Mouse (Mus musculus): ENCODE results near the gene Arhgef38.

Gene Arhgef38

DNA sequence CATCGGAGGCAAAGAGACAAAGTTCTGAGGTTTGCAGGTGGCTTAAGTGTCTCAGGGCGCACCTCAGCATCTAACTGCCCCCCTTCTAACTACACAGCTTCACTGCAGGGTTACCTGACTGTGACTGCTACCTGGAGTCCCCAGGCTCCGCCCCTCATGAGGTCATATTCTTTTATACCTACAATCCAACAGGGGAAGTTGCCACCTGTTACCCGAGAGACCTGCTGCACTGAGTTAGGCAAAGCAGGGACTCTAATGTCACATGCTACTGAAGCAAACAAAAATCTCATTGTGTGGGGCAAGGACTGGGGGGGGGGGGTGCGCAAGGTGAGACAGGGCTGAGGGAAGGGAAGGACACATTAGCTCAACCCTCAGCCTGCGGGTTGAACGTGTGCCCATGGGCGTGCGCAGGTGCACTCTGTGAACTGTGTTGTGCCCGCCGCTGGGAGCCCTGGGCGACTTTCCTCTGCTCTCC lies at the start of gene Arhgef38:
Gene Arhgef38, minus strand, starts transcription at position 129 of the 475 bp plus-strand sequence.
- DNase-seq (ENCODE audit: low spot score in 2 of 2) = no peak

DNA sequence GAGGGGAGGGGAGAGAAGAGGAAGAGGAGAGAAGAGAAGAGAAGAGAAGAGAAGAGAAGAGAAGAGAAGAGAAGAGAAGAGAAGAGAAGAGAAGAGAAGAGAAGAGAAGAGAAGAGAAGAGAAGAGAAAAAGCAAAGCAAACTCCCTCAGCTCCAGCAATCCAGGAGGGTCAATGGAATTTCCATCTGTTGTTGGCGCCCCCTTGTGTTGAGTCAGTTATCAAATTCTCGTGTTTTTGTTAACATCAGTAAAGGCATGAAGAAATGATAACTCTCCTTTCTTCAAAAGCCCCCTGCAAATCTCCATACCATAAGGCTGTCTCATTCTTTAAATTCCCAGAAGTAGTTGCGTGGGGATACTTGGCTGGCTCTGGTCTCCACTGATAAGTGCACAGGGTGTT lies 37.1 kb upstream of the Arhgef38 start:
- peak; percentile 92 to 93 for DNase-seq (ENCODE audit: low spot score in 2 of 2)

DNA sequence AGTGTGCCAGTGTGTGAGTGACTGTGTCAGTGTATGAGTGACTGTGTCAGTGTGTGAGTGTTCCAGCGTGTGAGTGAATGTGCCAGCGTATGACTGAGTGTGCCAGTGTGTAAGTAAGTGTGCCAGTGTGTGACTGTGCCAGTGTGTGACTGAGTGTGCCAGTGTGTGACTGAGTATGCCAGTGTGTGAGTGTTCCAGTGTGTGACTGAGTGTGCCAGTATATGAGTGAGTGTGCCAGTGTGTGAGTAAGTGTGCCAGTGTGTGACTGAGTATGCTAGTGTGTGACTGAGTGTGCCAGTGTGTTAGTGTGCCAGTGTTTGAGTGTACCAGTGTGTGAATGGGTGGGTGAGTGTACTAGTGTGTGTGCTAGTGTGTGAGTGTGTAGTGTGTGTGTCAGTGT lies 24.1 kb upstream of the Arhgef38 start:
- no peak for DNase-seq (ENCODE audit: low spot score in 2 of 2)

DNA sequence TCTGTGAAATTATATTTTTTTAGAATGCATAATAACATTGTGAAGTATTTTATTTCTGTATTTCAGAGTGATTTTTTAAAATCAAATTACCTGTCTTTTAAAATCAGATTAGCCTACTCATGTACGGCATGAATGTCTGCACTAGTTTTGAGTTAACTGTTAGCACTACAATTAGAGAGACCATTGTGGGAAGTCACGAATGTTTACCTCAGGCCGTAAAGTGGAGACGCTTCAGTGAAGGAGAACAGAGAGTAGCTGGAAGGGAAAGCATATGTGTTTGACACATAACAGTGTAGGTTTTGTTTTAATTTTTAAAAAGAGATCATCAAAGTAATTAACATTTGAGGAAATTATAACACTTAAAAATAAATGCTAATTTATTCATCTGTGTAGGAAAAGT lies 21.1 kb upstream of the Arhgef38 start:
- no peak for DNase-seq (ENCODE audit: low spot score in 2 of 2)

DNA sequence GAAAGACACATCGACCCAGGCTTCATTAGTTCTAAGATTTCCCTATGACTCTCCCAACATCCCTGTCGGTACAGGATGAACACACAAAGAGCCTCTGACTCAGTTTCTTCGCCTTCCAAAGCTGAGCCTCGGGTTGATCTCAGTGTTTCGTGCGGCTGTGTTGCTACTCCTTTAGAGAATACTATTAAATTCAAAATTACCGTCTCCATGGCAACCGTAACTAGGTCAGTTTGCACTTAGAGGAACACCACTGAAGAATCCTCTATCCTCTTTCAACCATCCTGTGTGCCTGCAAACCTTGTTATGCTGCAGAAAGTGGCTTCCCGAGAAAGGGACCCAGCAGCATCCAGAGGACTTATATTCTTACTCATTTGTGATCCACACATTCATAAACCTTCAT lies 9.3 kb upstream of the Arhgef38 start:
- peak; percentile 55 to 60 for DNase-seq (ENCODE audit: low spot score in 2 of 2)

DNA sequence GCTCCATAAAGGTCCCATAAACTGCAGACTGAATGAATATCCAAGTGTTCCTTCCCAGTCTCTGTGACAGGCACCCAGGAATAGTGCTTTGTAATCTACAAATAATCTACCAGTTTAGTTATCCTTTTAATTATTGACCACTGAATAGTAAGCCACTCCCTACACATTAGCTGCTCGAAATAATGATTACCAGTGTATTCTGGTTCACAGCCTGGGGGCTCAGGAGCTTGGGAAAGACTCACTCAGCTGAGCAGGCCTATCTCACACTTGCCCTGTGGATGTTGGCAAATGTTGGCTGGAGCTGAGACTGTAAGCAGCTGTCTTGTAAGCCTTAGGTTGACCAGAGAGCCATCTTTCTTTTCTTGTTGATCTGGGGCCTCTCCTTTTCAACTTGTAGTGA lies 7.2 kb upstream of the Arhgef38 start:
- no peak for DNase-seq (ENCODE audit: low spot score in 2 of 2)

DNA sequence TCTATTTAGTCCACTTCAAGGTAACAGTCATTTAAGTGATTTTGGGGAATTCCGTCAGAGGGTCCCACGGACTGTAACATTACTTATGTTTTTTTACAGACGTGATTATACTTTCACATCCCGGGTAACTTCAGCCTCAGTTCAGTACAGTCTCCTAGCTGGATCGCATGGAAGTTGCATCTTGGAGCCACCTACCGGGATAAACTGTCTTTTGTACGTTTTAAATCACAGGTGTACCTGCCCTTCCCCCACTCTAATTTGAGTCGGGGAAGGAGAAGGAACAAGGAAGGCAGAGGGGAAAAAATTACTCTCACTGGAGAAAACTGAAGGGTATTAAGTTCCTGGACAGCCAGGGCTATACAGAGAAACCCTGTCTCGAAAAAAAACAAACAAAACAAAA lies 756 bp downstream of the Arhgef38 start:
- DNase-seq (ENCODE audit: low spot score in 2 of 2) = no peak

DNA sequence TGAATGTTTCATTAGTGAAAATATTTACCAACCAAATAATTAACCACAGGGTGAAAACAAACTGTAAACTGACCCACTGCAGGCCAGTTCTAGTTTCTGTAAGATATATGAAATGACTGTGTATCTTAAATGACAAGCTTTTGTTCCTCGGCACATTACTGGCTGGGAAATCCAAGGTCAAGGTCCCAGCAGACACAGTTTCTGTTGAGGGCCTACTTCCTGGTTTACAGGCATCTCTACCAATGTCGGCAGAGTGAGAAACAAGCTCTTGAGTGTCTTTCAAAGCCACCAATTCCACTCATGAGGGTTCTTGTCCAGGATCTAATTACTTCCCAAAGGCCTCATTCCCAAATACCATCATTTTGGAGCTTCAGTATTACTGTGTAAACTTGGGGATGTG lies 4.3 kb downstream of the Arhgef38 start:
- no peak for DNase-seq (ENCODE audit: low spot score in 2 of 2)

DNA sequence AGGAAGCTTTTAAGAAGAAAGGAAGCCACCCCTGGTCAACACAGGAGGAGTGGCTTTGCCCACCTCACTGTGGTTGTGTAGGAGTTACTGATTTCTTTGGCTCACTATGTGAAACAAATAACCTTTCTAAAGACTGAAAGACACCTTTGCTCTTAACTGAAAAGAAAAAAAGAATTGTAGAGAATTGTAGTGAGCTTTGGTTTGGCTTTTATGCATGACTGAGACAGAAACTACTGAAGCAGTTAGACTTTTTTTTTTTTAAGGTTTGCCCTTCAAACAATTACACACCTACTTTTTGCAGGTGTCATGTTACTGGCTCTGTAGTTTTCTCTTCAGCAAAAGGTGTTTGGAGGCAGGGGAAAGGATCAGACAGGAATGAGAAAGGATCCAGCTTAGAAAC lies 5.2 kb downstream of the Arhgef38 start:
- no peak for DNase-seq (ENCODE audit: low spot score in 2 of 2)

DNA sequence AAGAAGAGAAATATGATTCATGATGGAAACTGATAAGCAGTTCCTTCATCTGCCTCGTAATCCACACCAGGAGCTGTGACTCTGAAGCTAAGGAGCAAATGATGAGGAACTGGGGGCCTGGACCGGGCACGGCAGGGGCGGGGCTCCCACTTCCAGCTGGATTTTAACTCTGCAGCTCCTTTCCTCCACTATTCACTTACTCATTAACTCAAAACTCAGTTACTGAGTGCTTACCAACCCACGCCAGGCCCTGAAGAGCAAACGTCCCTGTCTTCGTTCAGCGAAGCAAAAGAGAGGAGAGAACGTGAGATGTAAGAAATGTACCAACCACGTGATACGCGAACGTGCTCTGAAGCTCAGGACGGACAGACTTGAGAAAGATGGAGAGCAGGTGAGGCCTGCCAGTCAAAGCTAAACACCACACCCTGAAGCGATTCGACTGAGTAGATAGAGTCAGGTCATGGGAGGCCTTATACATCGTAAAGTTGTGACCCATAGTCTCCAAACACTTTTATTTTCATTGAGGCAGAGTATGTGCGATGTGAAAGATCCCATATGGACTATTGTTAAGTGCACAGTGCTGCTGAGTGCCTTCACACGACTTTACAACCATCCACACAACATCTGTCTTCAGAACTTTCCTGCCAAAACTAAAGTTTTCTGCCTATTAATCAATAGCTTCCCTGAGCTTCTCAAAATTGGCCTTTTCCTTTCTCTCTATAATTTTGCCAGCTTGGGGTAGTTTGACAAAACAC lies 7.3 kb downstream of the Arhgef38 start:
- no peak for DNase-seq (ENCODE audit: low spot score in 2 of 2)

DNA sequence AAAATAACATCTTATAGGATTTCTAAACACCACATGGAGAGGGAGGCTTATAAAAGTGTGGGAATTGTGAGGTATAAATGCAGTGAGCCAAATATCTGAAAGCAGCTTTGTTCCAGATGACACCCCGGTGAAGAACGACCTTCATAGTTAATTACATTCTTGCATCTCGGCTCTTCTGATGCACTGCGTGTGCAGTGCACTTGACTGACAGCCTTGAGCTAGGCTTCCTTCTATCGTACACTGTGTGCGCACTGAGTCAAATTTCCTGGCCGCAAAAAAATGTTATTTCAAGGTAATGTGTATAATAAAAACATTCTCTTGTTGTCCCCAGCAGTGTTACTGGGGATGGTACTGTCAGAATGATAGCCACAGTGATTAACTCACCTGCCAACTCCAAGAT lies 16.2 kb downstream of the Arhgef38 start:
- DNase-seq (ENCODE audit: low spot score in 2 of 2) = no peak

DNA sequence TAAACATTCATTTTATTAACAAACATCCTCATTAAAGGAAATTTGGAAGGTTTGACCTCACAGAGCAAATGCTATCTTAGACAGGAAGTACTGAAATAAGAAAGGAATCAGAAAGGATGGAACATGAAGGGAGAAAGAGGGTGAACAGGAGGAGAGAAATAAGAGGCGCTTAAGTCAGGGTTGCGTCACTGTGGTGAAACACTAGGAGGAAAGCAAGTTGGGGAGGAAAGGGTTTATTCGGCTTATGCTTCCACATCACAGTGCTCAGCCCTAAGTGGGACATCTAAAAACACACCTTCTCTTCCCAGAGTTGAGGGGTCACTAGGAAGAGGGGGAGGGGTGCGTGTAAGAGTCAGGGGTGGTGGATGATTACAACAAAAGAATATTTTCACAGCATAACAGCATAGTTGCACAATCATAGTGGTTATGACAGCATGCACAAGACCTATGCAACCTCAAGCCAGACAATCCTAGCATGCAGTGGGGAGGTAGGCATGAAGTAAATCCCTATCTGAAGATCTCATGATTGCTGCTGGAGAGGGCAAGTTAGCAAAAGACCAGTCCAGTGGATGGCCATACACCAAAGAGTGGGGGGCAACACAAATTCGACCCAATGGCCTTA lies 19.4 kb downstream of the Arhgef38 start:
- no peak for DNase-seq (ENCODE audit: low spot score in 2 of 2)

DNA sequence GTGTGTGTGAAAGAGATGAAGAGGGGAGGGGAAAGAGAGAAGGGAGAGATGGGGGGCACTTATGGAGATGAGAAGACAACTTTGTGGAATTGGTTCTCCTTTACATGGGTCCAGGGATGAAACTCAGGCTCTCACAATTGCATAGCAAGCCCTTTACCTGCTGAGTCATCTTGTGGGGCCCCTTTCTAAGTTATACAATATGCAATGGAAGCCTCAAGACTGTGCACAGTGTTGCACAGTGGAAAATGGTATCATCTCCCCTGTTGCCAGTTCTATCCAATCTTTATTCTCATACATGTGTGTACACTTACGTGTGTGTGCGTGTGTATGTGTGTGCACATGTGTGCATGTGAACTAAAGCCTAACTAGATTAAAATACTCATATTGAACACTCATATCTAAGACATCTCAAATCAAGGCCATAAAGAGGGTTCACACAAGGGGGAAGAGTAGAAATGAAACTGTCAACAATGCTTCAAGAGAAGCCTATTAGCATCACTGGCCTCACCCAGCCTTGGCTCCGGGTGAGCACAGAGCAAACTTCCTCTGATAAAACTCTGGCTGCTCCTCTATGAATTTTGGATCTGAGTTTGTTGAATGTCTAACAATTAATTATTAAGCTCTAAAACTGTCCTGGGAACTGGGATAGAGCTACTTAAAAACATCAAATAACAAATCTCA lies 21.2 kb downstream of the Arhgef38 start:
- no peak for DNase-seq (ENCODE audit: low spot score in 2 of 2)

DNA sequence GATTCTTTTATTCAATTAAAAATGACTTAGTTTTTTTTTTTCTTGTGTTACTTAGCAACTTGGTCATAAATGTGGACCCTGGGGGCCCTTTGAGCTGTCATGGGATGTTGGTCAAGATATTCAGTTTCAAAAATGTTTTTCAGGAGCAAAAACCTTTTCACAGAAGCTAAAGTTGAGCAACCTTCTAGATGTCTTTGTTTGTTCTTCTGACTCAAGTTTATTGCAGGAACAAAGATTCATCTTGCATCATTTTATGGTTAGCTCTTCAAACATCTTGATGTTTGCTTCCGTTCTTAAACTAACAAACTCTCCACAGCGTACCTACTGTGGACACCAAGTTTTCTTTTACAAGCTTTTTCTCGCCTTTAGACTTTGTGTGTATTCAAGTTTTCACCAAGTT lies 23.4 kb downstream of the Arhgef38 start:
- no peak for DNase-seq (ENCODE audit: low spot score in 2 of 2)

DNA sequence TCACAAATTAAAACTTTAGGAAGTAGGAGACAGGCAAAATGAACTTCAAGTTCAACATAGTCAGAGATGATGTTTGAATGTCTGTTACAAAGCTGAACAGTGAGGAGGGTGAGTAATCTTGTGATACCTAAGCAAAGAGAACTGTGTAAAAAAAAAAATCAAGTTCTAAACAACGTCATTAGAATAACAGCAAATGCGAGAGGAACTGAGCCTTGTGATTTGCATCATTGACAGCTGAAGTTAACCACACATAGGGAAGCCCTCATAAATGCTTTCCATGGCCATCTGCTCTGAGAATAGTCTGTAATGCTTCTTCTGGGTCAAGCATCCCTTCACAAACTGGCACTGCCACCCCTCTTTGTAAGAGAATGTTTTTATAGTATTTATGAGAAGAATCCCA lies 31.0 kb downstream of the Arhgef38 start:
- DNase-seq (ENCODE audit: low spot score in 2 of 2) = no peak

DNA sequence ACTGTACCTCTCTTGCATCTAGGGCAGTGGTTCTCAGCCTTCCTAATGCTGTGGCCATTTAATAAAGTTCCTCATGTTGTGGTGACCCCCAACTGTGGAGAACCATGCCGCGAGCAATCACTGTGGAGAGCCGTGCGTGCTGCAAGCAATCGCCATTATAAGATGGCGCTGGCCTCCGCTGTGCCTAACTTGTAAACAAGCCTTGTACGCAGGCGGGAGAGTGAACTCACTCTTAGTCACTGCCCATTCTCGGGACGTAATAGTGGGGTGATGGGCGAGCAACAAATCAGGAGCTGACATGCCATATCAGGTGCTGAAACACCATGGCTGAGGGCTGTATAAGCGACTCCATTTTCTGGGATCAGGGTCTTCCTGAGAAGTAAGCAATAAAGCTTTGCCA lies 32.6 kb downstream of the Arhgef38 start:
- no peak for DNase-seq (ENCODE audit: low spot score in 2 of 2)

DNA sequence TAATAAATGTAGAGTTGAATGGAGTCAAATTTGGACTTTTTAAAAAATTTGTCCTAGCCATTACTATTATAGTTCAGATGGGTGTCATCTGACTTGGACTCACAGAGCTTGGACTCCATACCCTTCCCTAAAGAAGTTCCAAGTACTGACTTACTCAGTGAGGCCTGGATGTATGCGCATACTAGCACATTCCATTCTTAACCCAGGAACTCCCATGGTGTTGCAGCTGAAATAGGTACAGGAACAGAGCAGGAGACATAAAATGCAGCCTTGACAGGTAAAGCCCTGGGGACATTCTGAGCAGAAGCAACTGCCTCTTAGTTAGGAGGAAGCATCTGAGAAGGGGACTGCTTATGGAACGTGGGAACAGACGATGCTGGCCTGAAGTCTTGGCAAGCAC lies 45.8 kb downstream of the Arhgef38 start:
- DNase-seq (ENCODE audit: low spot score in 2 of 2) = no peak

DNA sequence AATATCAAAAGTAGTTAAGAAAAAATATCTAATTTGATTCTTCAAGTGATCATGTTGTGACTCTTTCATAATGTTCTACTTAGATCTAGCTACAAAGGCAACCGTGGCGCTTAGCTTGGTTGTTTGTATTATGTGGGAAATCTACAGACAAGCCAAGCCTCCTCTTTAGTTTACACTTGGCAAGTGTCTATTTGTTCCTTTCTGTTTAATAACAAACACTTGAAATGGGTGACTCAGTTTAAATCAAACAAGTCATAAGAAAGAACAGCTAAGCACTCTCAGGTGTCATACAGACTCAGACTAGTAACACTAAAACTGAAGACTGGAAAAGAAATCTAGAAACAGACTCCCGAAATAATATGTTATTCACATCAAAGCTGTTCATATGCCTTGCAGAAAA lies 47.2 kb downstream of the Arhgef38 start:
- no peak for DNase-seq (ENCODE audit: low spot score in 2 of 2)

DNA sequence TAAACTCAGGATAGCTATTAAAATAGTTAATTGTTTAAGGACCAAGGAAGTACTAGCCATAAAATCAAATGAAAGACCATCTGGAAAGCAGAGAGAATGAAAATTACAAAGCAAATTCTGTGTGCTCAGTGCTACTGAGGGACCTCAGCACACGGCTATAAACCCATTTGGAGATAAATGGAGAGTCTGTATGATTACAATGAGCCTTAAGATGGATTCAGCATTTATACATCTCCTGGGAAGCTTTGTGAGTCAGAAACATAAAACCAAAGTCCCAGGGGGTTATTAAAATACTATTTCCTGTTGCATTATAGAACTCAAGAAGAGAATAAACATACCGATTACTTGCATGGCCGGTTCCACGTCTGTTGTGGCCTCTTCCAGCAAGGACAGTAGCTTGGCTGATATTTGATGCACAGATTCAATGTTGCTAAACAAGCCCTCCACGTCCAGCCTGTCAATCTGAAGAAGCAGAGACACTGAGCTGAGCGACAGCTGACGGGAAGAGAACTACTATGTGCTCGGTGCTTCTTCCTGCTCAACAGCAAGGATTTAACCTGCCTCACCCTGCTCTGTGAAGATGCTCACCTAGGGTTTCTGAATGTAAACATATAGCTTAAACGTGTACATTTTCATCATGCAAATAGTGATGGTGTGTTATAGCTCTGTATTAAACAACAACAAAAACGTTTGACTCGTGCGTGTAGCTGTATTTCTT lies 58.6 kb downstream of the Arhgef38 start:
- no peak for DNase-seq (ENCODE audit: low spot score in 2 of 2)

DNA sequence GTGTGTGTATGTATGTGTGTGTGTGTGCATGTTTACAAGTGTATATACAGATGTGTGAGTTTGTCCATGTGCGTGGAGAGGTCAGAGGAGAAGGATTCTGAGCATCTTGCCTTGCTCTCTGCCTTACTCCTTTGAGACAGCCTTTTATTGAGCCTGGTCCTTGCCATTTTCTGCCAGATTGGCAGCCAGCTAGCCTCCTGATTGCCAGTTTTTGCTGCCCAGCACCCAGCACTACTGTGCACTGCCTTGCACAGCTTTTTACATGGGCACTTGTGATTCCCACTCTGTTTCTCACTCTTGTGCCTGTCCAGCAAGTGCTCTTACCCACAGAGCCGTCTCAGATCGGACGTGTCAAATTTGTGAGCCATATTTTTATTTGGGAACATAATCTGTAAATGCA lies 62.5 kb downstream of the Arhgef38 start:
- DNase-seq (ENCODE audit: low spot score in 2 of 2) = no peak

DNA sequence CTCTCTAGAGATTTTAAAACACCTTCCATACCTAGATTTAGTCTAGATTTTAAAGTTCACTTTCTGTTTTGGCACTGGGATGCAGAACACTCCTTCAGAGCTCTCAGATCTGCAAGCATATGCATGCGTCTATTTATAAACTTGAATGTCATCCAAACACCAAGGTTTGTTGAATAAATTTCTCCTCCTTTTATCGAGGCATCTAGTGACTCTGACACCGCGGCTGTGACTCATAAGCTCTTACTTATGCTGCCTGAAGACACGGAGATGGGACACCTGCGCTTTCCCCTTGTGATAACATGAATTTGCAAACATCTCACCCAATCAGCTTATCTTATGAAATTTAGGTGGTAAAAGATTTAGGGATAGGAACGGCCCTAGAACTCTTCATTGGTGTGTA lies 65.0 kb downstream of the Arhgef38 start:
- DNase-seq (ENCODE audit: low spot score in 2 of 2) = peak; percentile 55 to 56

DNA sequence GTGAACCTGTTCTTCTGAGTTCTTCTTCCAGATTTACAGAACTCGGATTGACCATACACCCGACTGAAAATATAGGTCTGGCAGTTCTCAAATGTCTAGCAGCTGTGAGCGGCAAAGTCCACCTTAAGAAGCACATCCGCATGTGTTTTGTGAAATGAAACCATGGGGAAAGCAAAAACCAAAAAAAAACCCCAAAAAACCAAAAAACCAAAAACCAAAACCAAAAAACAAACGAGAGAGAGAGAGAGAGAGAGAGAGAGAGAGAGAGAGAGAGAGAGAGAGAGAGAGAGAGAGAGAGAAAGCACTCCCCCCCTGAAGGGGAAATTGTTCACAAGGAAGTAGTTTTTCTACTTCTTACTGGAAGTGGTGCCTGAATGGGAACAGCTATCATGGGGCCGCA lies 67.2 kb downstream of the Arhgef38 start:
- DNase-seq (ENCODE audit: low spot score in 2 of 2) = no peak
